Mouse (Mus musculus) MEL (cell line): Measurements from ENCODE around the gene Vstm5.

Experiments
- CTCF ChIP-seq, 3 experiments: IDR thresholded peaks in 2 of 3; conservative IDR thresholded peaks in 1 of 3; 2 replicates each; pipeline ENCODE4 v1.5.1; 2011 to 2012; ENCODE audit warnings: low read length in 3 of 3, low read depth in 2 of 3, mild to moderate bottlenecking in 2 of 3, improper control_type of control experiment in 1 of 3, inconsistent platforms in 1 of 3, mixed read lengths in 1 of 3, moderate library complexity in 1 of 3; ENCODE audit not compliant: control insufficient read depth in 1 of 3, insufficient read depth in 1 of 3, poor library complexity in 1 of 3, severe bottlenecking in 1 of 3
- EP300 ChIP-seq, 2 experiments: IDR thresholded peaks; 2 replicates each; pipeline ENCODE4 v1.6.1; 2011; ENCODE audit warnings: improper control_type of control experiment in 2 of 2, low read length in 2 of 2, low read depth in 1 of 2, mild to moderate bottlenecking in 1 of 2
- GABPA ChIP-seq: IDR thresholded peaks from 2 replicates; pipeline ENCODE4 v1.6.1; 2012; ENCODE audit warnings: low read depth, mild to moderate bottlenecking, inconsistent platforms, low read length, improper control_type of control experiment, moderate library complexity
- GATA1 ChIP-seq: IDR thresholded peaks from 2 replicates; pipeline ENCODE4 v1.6.1; 2011; ENCODE audit warnings: low read depth, low read length, improper control_type of control experiment
- JUND ChIP-seq: IDR thresholded peaks from 2 replicates; pipeline ENCODE4 v1.6.1; 2011; ENCODE audit warnings: low read depth, mild to moderate bottlenecking, improper control_type of control experiment, low read length
- MAX ChIP-seq: IDR thresholded peaks from 2 replicates; pipeline ENCODE4 v1.6.1; 2011; ENCODE audit warnings: low read length, improper control_type of control experiment
- MAZ ChIP-seq: IDR thresholded peaks from 2 replicates; pipeline ENCODE4 v1.6.1; 2012; ENCODE audit warnings: low read depth, mild to moderate bottlenecking, inconsistent platforms, low read length, improper control_type of control experiment
- POLR2A ChIP-seq, 2 experiments: IDR thresholded peaks; 2 replicates each; pipeline ENCODE4 v1.6.1; 2011 to 2012; ENCODE audit warnings: low read length in 2 of 2, mild to moderate bottlenecking in 2 of 2, control low read depth in 1 of 2, improper control_type of control experiment in 1 of 2, low read depth in 1 of 2, moderate library complexity in 1 of 2; ENCODE audit not compliant: control insufficient read depth in 1 of 2, insufficient read depth in 1 of 2, poor library complexity in 1 of 2
- SIN3A ChIP-seq: IDR thresholded peaks from 2 replicates; pipeline ENCODE4 v1.6.1; 2012; ENCODE audit warnings: low read length, improper control_type of control experiment, inconsistent platforms
- SMC3 ChIP-seq: IDR thresholded peaks from 2 replicates; pipeline ENCODE4 v1.6.1; 2011; ENCODE audit warnings: low read depth, low read length, improper control_type of control experiment
- TAL1 ChIP-seq: IDR thresholded peaks from 2 replicates; pipeline ENCODE4 v1.6.1; 2012; ENCODE audit warnings: mild to moderate bottlenecking, inconsistent platforms, low read length, moderate library complexity, mixed read lengths
- TBP ChIP-seq: IDR thresholded peaks from 2 replicates; pipeline ENCODE4 v1.8.0; 2011; ENCODE audit warnings: low read depth, low read length, improper control_type of control experiment
- TCF12 ChIP-seq: IDR thresholded peaks from 2 replicates; pipeline ENCODE4 v1.6.1; 2014; ENCODE audit warnings: low read depth, mild to moderate bottlenecking, inconsistent platforms, low read length, improper control_type of control experiment, moderate library complexity
- ZC3H11A ChIP-seq: IDR thresholded peaks from 2 replicates; pipeline ENCODE4 v1.6.1; 2012; ENCODE audit warnings: low read depth, mild to moderate bottlenecking, inconsistent platforms, low read length, improper control_type of control experiment

DNA sequence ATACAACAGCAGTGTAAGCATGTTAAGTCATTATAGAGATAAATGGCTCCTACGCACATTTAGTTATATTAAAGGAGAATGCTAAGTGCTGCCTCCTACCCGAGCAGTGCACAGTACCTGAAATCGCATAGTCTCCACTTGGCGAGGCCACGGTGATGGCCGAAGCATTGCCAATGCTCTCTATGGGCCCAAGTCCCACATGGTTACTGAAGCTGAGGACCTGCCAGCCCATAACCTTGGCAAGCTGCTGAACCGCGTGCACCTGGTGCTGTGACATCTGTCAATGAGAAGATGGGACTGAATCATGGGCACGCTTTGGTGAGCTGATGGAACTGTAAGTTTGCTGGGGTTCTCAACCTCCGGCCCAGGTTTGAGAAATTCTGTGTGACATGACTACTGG, 24.6 kb downstream of the Vstm5 start:
- TF ChIP-seq SIN3A, result no peak
- TF ChIP-seq GABPA, result no peak
- TF ChIP-seq SMC3, result no peak
- TF ChIP-seq TAL1, result no peak
- no peak for TF ChIP-seq EP300 (IDR thresholded peaks at IDR 0.05; ENCODE audit: low read depth in 1 of 2, low read length in 2 of 2)
- no peak for TF ChIP-seq CTCF (IDR thresholded peaks at IDR 0.05 in 2 of 3, conservative IDR thresholded peaks at IDR 0.05 in 1 of 3; ENCODE audit: control insufficient read depth in 1 of 3, insufficient read depth in 1 of 3, low read depth in 2 of 3, low read length in 3 of 3, poor library complexity in 1 of 3, severe bottlenecking in 1 of 3)
- TF ChIP-seq MAZ, result no peak
- no peak for TF ChIP-seq JUND
- no peak for TF ChIP-seq GATA1
- no peak for TF ChIP-seq TCF12
- TF ChIP-seq POLR2A (IDR thresholded peaks at IDR 0.05; ENCODE audit: control insufficient read depth in 1 of 2, insufficient read depth in 1 of 2, low read depth in 1 of 2, low read length in 2 of 2, poor library complexity in 1 of 2), result 0 out of 4 replicates have a peak, but pooled peaks of 1 of the 2 experiments have one; percentile 15
- TF ChIP-seq TBP, result no peak
- TF ChIP-seq MAX, result no peak
- no peak for TF ChIP-seq ZC3H11A
